Comparison of ENCODE assay signal across 15 mouse cellular contexts in genomic region chr12:89689086-89689485, GRCm38 (mm10).
DNase-seq lines count a peak whose midpoint lies in the region; ATAC-seq lines count a peak whose summit lies in the region.
"Had no signal": no experiment of that assay in that cellular context is flagged by ENCODE, and none has a peak within 500 bp of the region (broad histone marks: within the 10 kb centered on the region; RNA-seq: fewer than 3 reads in every experiment).

No protein-coding gene starts in this region.

- no peak for DNase-seq in cerebellum, postnatal 4 days (ENCODE audit: low spot score in 2 of 2)
- DNase-seq in right cerebral cortex, adult 18-20 months, result peak; percentile 83
- DNase-seq in right cerebral cortex, postnatal 4 days, result no peak
- DNase-seq in layer of hippocampus, postnatal 36 days, result peak; percentile 24 to 26
- DNase-seq in right cerebral cortex, postnatal 36 days (ENCODE audit: low spot score in 2 of 2), result peak; percentile 43 to 80
- no peak for DNase-seq in neural tube, embryonic 10.5 days (ENCODE audit: extremely low spot score, low spot score)
- no peak for DNase-seq in thymus, postnatal 10 days (ENCODE audit: low spot score in 2 of 2)
- DNase-seq: adrenal gland, adult 8-10 months; heart, postnatal 36 days; lung, adult 2 months; spleen, adult 18-20 months; thymus, adult 2 months had no signal

- ATAC-seq in cerebellum, adult (ENCODE audit: insufficient number of reproducible peaks, low FRiP score, low TSS enrichment), result peak; percentile 76
- ATAC-seq: CD4-positive, CD25-positive, alpha-beta regulatory T cell, adult 4 months; intestine, postnatal 0 days had no signal

Comparison
In these comparisons a context has a peak if more than half of its experiments do, and no peak if none do; other contexts are left out.
1. DNase-seq: peak in right cerebral cortex, adult 18-20 months (single experiment), layer of hippocampus, postnatal 36 days (2 of 2) and right cerebral cortex, postnatal 36 days (2 of 2); none in cerebellum, postnatal 4 days (0 of 2), right cerebral cortex, postnatal 4 days (single experiment), neural tube, embryonic 10.5 days (single experiment) and thymus, postnatal 10 days (0 of 2).